Mouse (Mus musculus) lung, adult 2 months (tissue): ENCODE data around the gene Cryzl2.

Experiments used
- CTCF ChIP-seq: fragments of 200-500 bp; IDR thresholded peaks from 2 replicates; pipeline ENCODE4 v1.5.1; 2011; ENCODE audit warnings: mild to moderate bottlenecking, low read length, control low read depth; ENCODE audit not compliant: insufficient read depth
- POLR2A ChIP-seq: fragments of 200-500 bp; IDR thresholded peaks from 2 replicates; pipeline ENCODE4 v1.6.1; 2011; ENCODE audit warnings: low read depth, mild to moderate bottlenecking, control low read depth, low read length, borderline replicate concordance; ENCODE audit errors: extremely low read depth

GRCm38 (mm10) chr1:157480901-157481300, 22.5 kb downstream of the Cryzl2 start:
- TF ChIP-seq POLR2A (no peak), CTCF (no peak)
